Mouse (Mus musculus) midbrain, embryonic 14.5 days (tissue): ENCODE data around the gene Slco3a1. TPM values are rescaled to one million over a fixed set of nuclear protein-coding genes. Genes with fewer than 3 reads are reported as not detected.

Experiments
- ATAC-seq: fragments of 200-750 bp; cut with Nextera tagmentation; 2 replicates; pipeline ENCODE4 v1.8.0; 2017; ENCODE audit warnings: moderate number of reproducible peaks, moderate library complexity; ENCODE audit not compliant: low FRiP score, low TSS enrichment
- DNase-seq: peaks from one replicate; pipeline ENCODE4 v3.0.0-alpha.2; 2015
- H3K27ac ChIP-seq: fragments of 300-500 bp; sonication (generic); replicated peaks from 2 replicates; pipeline ENCODE4 v1.5.1; 2014; ENCODE audit warnings: mild to moderate bottlenecking, low read depth, low read length, moderate library complexity
- H3K27me3 ChIP-seq: fragments of 300-500 bp; sonication (generic); 2 replicates; pipeline ENCODE4 v1.6.1; 2014; ENCODE audit warnings: low read length, control low read depth, mixed read lengths; ENCODE audit not compliant: control insufficient read depth, insufficient read depth
- H3K36me3 ChIP-seq: fragments of 300-500 bp; sonication (generic); 2 replicates; pipeline ENCODE4 v1.6.1; 2014; ENCODE audit warnings: low read length, control low read depth; ENCODE audit not compliant: control insufficient read depth, insufficient read depth
- H3K4me1 ChIP-seq: fragments of 300-500 bp; sonication (generic); 2 replicates; pipeline ENCODE4 v1.6.1; 2014; ENCODE audit warnings: mild to moderate bottlenecking, antibody characterized with exemption, low read length, control low read depth; ENCODE audit not compliant: control insufficient read depth, insufficient read depth
- H3K4me2 ChIP-seq: fragments of 300-500 bp; sonication (generic); 2 replicates; pipeline ENCODE4 v1.6.1; 2014; ENCODE audit warnings: mild to moderate bottlenecking, low read length, moderate library complexity
- H3K4me3 ChIP-seq: fragments of 300-500 bp; sonication (generic); replicated peaks from 2 replicates; pipeline ENCODE4 v1.5.1; 2014; ENCODE audit warnings: low read depth, low read length
- H3K9ac ChIP-seq: fragments of 300-500 bp; sonication (generic); replicated peaks from 2 replicates; pipeline ENCODE4 v1.6.1; 2014; ENCODE audit warnings: mild to moderate bottlenecking, low read length, moderate library complexity
- H3K9me3 ChIP-seq: fragments of 300-500 bp; sonication (generic); 2 replicates; pipeline ENCODE4 v1.6.1; 2016; ENCODE audit warnings: low read length, control low read depth, mixed read lengths; ENCODE audit not compliant: control insufficient read depth
- WGBS: fragments of 180-500 bp; shearing (Covaris S2); extraction: QIAGEN DNeasy Blood & Tissue Kit; methylation state at CpG from one replicate; pipeline ENCODE4 v1.1.7; 2014; 5-methylcytosine and 5-hydroxymethylcytosine counted together
- polyA plus RNA-seq: library from polyadenylated mRNA; unstranded; fragments of >200 nt; fragmentation: Nextera tagmentation; extraction: Ambion mirVana; gene quantifications from 2 replicates; pipeline ENCODE4 v1.2.1, GENCODE M21; 2014

Gene Slco3a1
- polyA plus RNA-seq, 1 experiment from 2014 or later: 18.9 TPM

DNA sequence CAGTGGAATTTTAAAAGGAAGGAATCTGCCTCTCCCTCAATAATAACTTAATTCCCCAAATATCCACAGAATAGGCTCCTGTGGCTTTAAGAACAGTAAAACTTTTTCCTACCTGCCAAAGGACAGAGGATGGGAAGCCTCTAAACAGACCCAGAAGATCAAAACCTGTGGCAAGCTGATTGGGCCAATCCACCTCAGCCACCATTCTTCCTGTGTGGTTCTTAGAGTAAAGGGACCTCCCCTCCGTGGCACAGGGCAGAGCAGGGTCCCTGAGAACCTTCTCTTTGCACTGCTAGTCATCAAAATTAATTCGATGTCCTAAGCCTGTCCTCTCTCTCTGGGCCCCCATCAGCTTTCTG lies 2.6 kb downstream of the Slco3a1 start:
- H3K4me3 ChIP-seq: peak overlapping the region; percentile 62
- DNase-seq (no peak), ATAC-seq (no peak)
- no peak overlapping the region for H3K9ac ChIP-seq
- 11% methylated on average over 2 of the region's 2 CpGs for WGBS
- no peaks in the 10 kb centered on the region for H3K36me3 ChIP-seq
- H3K27ac ChIP-seq: no peak overlapping the region
- H3K4me2 ChIP-seq: peak overlapping the region; percentile 79
- peaks cover 17% of the 10 kb centered on the region for H3K4me1 ChIP-seq
- H3K27me3 ChIP-seq: 0 out of 2 replicates have a peak, but pooled peaks cover 8% of the 10 kb centered on the region
- no peaks in the 10 kb centered on the region for H3K9me3 ChIP-seq

DNA sequence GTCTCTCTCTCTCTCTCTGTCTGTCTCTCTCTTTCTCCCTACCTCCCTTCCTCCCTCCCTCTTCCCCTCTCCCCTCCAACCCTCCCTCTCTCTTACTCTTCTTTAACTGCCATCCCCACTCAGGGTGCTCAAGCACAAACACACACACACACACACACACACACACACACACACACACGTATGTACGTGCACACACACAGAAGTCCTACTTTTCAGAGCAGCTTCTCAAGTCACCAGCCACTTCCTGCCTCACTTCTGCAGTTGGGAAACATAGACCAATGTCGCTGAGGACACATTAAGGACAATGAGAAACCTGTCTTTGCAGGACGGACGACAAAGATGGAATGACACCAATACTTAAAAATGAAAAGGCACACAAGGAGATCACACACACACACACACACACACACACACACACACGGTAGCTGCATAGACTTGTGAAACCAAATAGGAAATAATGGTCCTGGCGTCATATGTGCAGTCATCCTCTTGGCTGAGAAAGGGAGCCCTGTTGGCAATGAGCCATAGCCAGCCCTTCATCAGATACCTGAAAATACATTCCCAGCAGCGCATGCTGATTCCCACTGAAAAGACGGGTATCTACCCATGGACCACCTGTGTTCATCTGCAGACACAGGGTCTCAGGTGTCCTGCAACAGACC lies 3.1 kb downstream of the Slco3a1 start:
- DNase-seq (no peak), ATAC-seq (no peak)
- no peak overlapping the region for H3K27ac ChIP-seq
- H3K9ac ChIP-seq: no peak overlapping the region
- 78% methylated on average over 9 of the region's 9 CpGs for whole genome bisulfite sequencing
- H3K27me3 ChIP-seq: 0 out of 2 replicates have a peak, but pooled peaks cover 8% of the 10 kb centered on the region
- peaks cover 17% of the 10 kb centered on the region for H3K4me1 ChIP-seq
- H3K4me3 ChIP-seq: peak overlapping the region; percentile 62
- H3K36me3 ChIP-seq: no peaks in the 10 kb centered on the region
- H3K4me2 ChIP-seq: peak overlapping the region; percentile 79
- H3K9me3 ChIP-seq: no peaks in the 10 kb centered on the region

GRCm38 (mm10) chr7:74549686-74550085 lies 4.9 kb downstream of the Slco3a1 start:
- ATAC-seq (no peak), DNase-seq (no peak)
- Histone ChIP-seq H3K4me1 (peaks cover 7% of the 10 kb centered on the region), H3K9ac (no peak overlapping the region), H3K9me3 (no peaks in the 10 kb centered on the region), H3K4me2 (0 out of 2 replicates have a peak overlapping the region, but pooled peaks have one; percentile 12), H3K27ac (no peak overlapping the region), H3K27me3 (0 out of 2 replicates have a peak, but pooled peaks cover 8% of the 10 kb centered on the region), H3K36me3 (no peaks in the 10 kb centered on the region), H3K4me3 (no peak overlapping the region)
- 33% methylated on average over 6 of the region's 6 CpGs for WGBS

DNA sequence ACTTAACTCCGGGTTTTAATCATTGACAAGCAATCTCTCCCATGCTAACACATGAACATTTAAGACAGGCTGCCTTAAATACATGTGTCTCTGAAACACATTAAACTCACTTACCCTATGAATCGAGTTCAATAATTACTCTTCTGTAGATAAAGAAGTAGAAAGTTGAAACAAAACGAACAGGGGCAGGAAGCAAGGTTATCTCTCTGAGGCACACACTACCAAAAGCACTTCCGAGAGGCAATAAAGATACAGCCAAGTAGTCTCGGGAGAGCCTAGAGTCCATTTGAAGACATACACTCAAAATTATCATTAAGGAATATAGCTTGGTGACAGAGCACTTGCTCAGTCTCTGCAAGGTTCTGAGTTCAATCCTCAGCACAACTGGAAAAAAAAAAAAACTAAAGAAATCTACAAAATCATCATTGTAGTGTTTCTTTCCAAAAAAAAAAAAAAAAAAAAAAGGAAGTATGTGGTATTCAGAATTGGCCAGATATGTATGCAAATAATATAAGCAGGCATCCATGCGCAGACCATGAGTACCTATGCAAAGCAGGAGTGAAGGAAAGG lies 5.5 kb downstream of the Slco3a1 start:
- H3K36me3 ChIP-seq: no peaks in the 10 kb centered on the region
- no peaks in the 10 kb centered on the region for H3K9me3 ChIP-seq
- no peak overlapping the region for H3K4me3 ChIP-seq
- H3K4me1 ChIP-seq: peaks cover 7% of the 10 kb centered on the region
- no peak overlapping the region for H3K27ac ChIP-seq
- 0 out of 2 replicates have a peak, but pooled peaks cover 8% of the 10 kb centered on the region for H3K27me3 ChIP-seq
- ATAC-seq: no peak
- no peak overlapping the region for H3K4me2 ChIP-seq
- 86% methylated on average over 6 of the region's 6 CpGs for WGBS
- no peak for DNase-seq
- no peak overlapping the region for H3K9ac ChIP-seq

GRCm38 (mm10) chr7:74546691-74547090 lies 7.9 kb downstream of the Slco3a1 start:
- Histone ChIP-seq H3K4me2 (no peak overlapping the region), H3K9ac (no peak overlapping the region), H3K27ac (no peak overlapping the region), H3K9me3 (no peaks in the 10 kb centered on the region), H3K4me1 (peaks cover under 1% of the 10 kb centered on the region; the same call in 1 of the 2 replicates), H3K36me3 (no peaks in the 10 kb centered on the region), H3K4me3 (no peak overlapping the region), H3K27me3 (0 out of 2 replicates have a peak, but pooled peaks cover 1% of the 10 kb centered on the region)
- 87% methylated on average over 6 of the region's 6 CpGs for WGBS
- ATAC-seq: no peak
- DNase-seq: no peak

- no peak for ATAC-seq
- no peak overlapping the region for H3K9ac ChIP-seq
- no peaks in the 10 kb centered on the region for H3K36me3 ChIP-seq
- H3K4me3 ChIP-seq: no peak overlapping the region
- no peaks in the 10 kb centered on the region for H3K27me3 ChIP-seq
- H3K9me3 ChIP-seq: no peaks in the 10 kb centered on the region
- no peaks in the 10 kb centered on the region; the same call in 1 of the 2 replicates for H3K4me1 ChIP-seq
- no peak overlapping the region for H3K4me2 ChIP-seq
- DNase-seq: no peak
- H3K27ac ChIP-seq: no peak overlapping the region
- 62% methylated on average over 6 of the region's 6 CpGs for WGBS
Measured at GRCm38 (mm10) chr7:74545498-74545990, 9.0 kb downstream of the Slco3a1 start.

GRCm38 (mm10) chr7:74544306-74544705 lies 10.3 kb downstream of the Slco3a1 start:
- DNase-seq (no peak), ATAC-seq (no peak)
- Histone ChIP-seq H3K9ac (no peak overlapping the region), H3K36me3 (no peaks in the 10 kb centered on the region), H3K4me3 (no peak overlapping the region), H3K27me3 (no peaks in the 10 kb centered on the region), H3K4me1 (no peaks in the 10 kb centered on the region; the same call in 1 of the 2 replicates), H3K4me2 (no peak overlapping the region), H3K9me3 (no peaks in the 10 kb centered on the region), H3K27ac (no peak overlapping the region)
- 90% methylated on average over 7 of the region's 7 CpGs for WGBS

DNA sequence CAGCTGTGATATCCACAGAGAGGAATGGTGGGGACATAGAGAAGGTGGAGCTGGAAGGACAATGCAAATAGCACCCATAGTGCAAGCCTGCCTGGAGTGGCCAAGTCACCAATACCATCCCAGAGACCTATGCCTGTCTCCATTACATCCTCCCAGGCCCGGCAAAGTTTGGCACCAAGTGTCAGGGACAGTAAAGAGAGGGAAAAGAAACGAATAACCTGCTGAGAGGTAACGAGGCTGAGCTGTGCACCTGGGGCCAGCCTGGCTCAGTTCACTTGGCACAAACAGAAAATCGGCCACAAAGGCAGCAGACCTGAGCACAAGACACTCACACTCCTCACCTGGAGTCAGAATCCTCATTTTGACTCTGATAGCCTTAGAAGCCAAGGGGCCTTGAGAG lies 12.6 kb downstream of the Slco3a1 start:
- 78% methylated on average over 4 of the region's 4 CpGs for WGBS
- Histone ChIP-seq H3K27ac (no peak overlapping the region), H3K27me3 (no peaks in the 10 kb centered on the region), H3K9ac (no peak overlapping the region), H3K9me3 (no peaks in the 10 kb centered on the region), H3K4me1 (no peaks in the 10 kb centered on the region), H3K4me2 (no peak overlapping the region), H3K36me3 (no peaks in the 10 kb centered on the region), H3K4me3 (no peak overlapping the region)
- ATAC-seq (no peak), DNase-seq (no peak)
